ENCODE assay signal across 8 mouse cellular contexts in genomic region chr16:49500818-49501217, GRCm38 (mm10).
A peak's percentile ranks its signal among the peaks of the same experiment; 100 is the strongest.
DNase-seq lines count a peak whose midpoint lies in the region; ATAC-seq and TF ChIP-seq lines count a peak whose summit lies in the region.

No protein-coding gene starts in this region.

- H3K4me3 ChIP-seq in cerebellum, adult 2 months (replicated peaks; ENCODE audit: insufficient read depth, low read depth, low read length) = no peak overlapping the region
- H3K4me3 ChIP-seq in heart, embryonic 11.5 days (ENCODE audit: low read depth, low read length) = no peak overlapping the region

- H3K27ac ChIP-seq in cerebellum, adult 2 months (ENCODE audit: insufficient read depth, low read length) = no peak overlapping the region
- no peak overlapping the region for H3K27ac ChIP-seq in heart, embryonic 11.5 days (ENCODE audit: low read depth, low read length)

- no peaks in the 10 kb centered on the region for H3K9me3 ChIP-seq in heart, embryonic 11.5 days (replicated peaks; ENCODE audit: control insufficient read depth, low read length)

- 33% methylated on average over 4 of the region's 4 CpGs for WGBS in cerebellum, adult 2 months
- 31% methylated on average over 4 of the region's 4 CpGs for WGBS in heart, embryonic 11.5 days (ENCODE audit: insufficient replicate concordance)

- no peak for TF ChIP-seq POLR2A in cerebellum, adult 2 months (IDR thresholded peaks at IDR 0.05; ENCODE audit: borderline replicate concordance, insufficient read depth, low read length)

- no peaks in the 10 kb centered on the region for H3K36me3 ChIP-seq in heart, embryonic 11.5 days (ENCODE audit: control insufficient read depth, insufficient read depth, low read length)

- peak; percentile 71 for TF ChIP-seq CTCF in cerebellum, adult 2 months (IDR thresholded peaks at IDR 0.05; ENCODE audit: borderline replicate concordance, insufficient read depth, low read depth, low read length)

- H3K27me3 ChIP-seq in cerebellum, adult 2 months (ENCODE audit: control insufficient read depth, insufficient read depth, low read length) = no peaks in the 10 kb centered on the region
- H3K27me3 ChIP-seq in heart, embryonic 11.5 days (ENCODE audit: control insufficient read depth, insufficient read depth, low read length) = no peaks in the 10 kb centered on the region

- no peak overlapping the region for H3K9ac ChIP-seq in heart, embryonic 11.5 days (ENCODE audit: low read depth, low read length)

- no peak overlapping the region for H3K4me2 ChIP-seq in heart, embryonic 11.5 days

- peak; percentile 28 to 32 for DNase-seq in left cerebral cortex, adult 18-20 months (ENCODE audit: low spot score in 2 of 2)
- no peak for DNase-seq in left cerebral cortex, postnatal 4 days
- DNase-seq in ES-CJ7 (ENCODE audit: low read depth, low spot score) = peak; percentile 41
- peak; percentile 38 to 51 for DNase-seq in cerebellum, adult 2 months
- DNase-seq in kidney, postnatal 36 days = peak; percentile 31 to 33
- no peak for DNase-seq in frontal cortex, postnatal 10 days (ENCODE audit: low spot score in 2 of 2)

- ATAC-seq in heart, embryonic 11.5 days (replicated peaks; ENCODE audit: insufficient number of reproducible peaks, low FRiP score, low TSS enrichment) = 0 out of 2 replicates have a peak, but pooled peaks have one; percentile 35
- peak; percentile 67 for ATAC-seq in monocyte, adult 5-6 weeks (replicated peaks; ENCODE audit: insufficient number of reproducible peaks, low FRiP score, low TSS enrichment, poor library complexity, severe bottlenecking)

- H3K4me1 ChIP-seq in cerebellum, adult 2 months (ENCODE audit: control insufficient read depth, insufficient read depth, low read length) = no peaks in the 10 kb centered on the region
- H3K4me1 ChIP-seq in heart, embryonic 11.5 days (ENCODE audit: control insufficient read depth, insufficient read depth, low read length) = no peaks in the 10 kb centered on the region

- intact Hi-C loops in left cerebral cortex, postnatal 4 days (cut with DNase I) = loop anchor here (10.0 kb wide), 1 partner anchor 354 kb away; no protein-coding TSS in a partner anchor

Comparison
In these comparisons a context has a peak if more than half of its experiments do, and no peak if none do; other contexts are left out.
1. DNase-seq: peak in left cerebral cortex, adult 18-20 months (2 of 2), ES-CJ7 (single experiment), cerebellum, adult 2 months (2 of 2) and kidney, postnatal 36 days (2 of 2); none in left cerebral cortex, postnatal 4 days (single experiment) and frontal cortex, postnatal 10 days (0 of 2).